Mouse (Mus musculus) heart, embryonic 10.5 days (tissue): ENCODE measurements at regions not wholly inside any gene's neighbourhood (a gene's known extent, or its start where the extent isn't known, plus 50 kb on each side); places are given as distances from the start of the nearest gene placed in this dataset.

Source experiments
- DNase-seq: peaks from one replicate; pipeline ENCODE4 v3.0.0-alpha.2; 2017; ENCODE audit warnings: low spot score
- H3K27ac ChIP-seq: fragments of 300-500 bp; sonication (generic); 2 replicates; pipeline ENCODE4 v1.5.1; 2016; ENCODE audit warnings: mild to moderate bottlenecking
- H3K27me3 ChIP-seq: fragments of 300-500 bp; sonication (generic); 2 replicates; pipeline ENCODE4 v1.6.1; 2016; ENCODE audit warnings: mild to moderate bottlenecking; ENCODE audit not compliant: poor library complexity, insufficient read depth, severe bottlenecking
- H3K36me3 ChIP-seq: fragments of 300-500 bp; sonication (generic); 2 replicates; pipeline ENCODE4 v1.6.1; 2016; ENCODE audit warnings: mild to moderate bottlenecking, moderate library complexity
- H3K4me1 ChIP-seq: fragments of 300-500 bp; sonication (generic); 2 replicates; pipeline ENCODE4 v1.6.1; 2016; ENCODE audit warnings: mild to moderate bottlenecking
- H3K4me3 ChIP-seq: fragments of 300-500 bp; sonication (generic); 2 replicates; pipeline ENCODE4 v1.5.1; 2016; ENCODE audit warnings: mild to moderate bottlenecking, moderate library complexity
- H3K9me3 ChIP-seq: fragments of 300-500 bp; sonication (generic); 2 replicates; pipeline ENCODE4 v1.6.1; 2016; ENCODE audit warnings: mild to moderate bottlenecking, moderate library complexity
- WGBS: fragments of 180-500 bp; shearing (Covaris S2); methylation state at CpG from one replicate; pipeline ENCODE4 v1.1.7; 2016; 5-methylcytosine and 5-hydroxymethylcytosine counted together

GRCm38 (mm10) chr15:85634322-85635141 lies 52.3 kb upstream of the Wnt7b start:
- Histone ChIP-seq H3K27ac (peak overlapping the region; percentile 96), H3K4me3 (peak overlapping the region; percentile 79), H3K27me3 (peaks cover 16% of the 10 kb centered on the region), H3K36me3 (no peaks in the 10 kb centered on the region), H3K9me3 (no peaks in the 10 kb centered on the region), H3K4me1 (peaks cover 7% of the 10 kb centered on the region; the same call in 1 of the 2 replicates)
- DNase-seq: peak; percentile 100
- WGBS: under 1% methylated on average over 58 of the region's 58 CpGs

GRCm38 (mm10) chr15:85635425-85635824 lies 53.2 kb upstream of the Wnt7b start:
- Histone ChIP-seq H3K4me1 (peaks cover 7% of the 10 kb centered on the region; the same call in 1 of the 2 replicates), H3K36me3 (no peaks in the 10 kb centered on the region), H3K9me3 (no peaks in the 10 kb centered on the region), H3K27ac (peak overlapping the region; percentile 96), H3K27me3 (peaks cover 8% of the 10 kb centered on the region; the same call in 1 of the 2 replicates), H3K4me3 (peak overlapping the region; percentile 79)
- DNase-seq: no peak
- 84% methylated on average over 6 of the region's 6 CpGs for WGBS

- Histone ChIP-seq H3K27ac (no peak overlapping the region), H3K4me1 (peaks cover 7% of the 10 kb centered on the region; the same call in 1 of the 2 replicates), H3K27me3 (peaks cover 38% of the 10 kb centered on the region), H3K4me3 (no peak overlapping the region), H3K9me3 (no peaks in the 10 kb centered on the region), H3K36me3 (no peaks in the 10 kb centered on the region)
- no peak for DNase-seq
- 70% methylated on average over 2 of the region's 2 CpGs for WGBS
Observed at GRCm38 (mm10) chr15:85639566-85639965, 57.3 kb upstream of the Wnt7b start.

GRCm38 (mm10) chr15:85641120-85642080 lies 59.1 kb upstream of the Wnt7b start:
- Histone ChIP-seq H3K4me1 (peaks cover 12% of the 10 kb centered on the region), H3K27ac (no peak overlapping the region), H3K36me3 (no peaks in the 10 kb centered on the region), H3K27me3 (peaks cover 56% of the 10 kb centered on the region), H3K9me3 (no peaks in the 10 kb centered on the region), H3K4me3 (no peak overlapping the region)
- 76% methylated on average over 15 of the region's 15 CpGs for WGBS
- DNase-seq: no peak

- 46% methylated on average over 8 of the region's 8 CpGs for WGBS
- peak overlapping the region; percentile 92; the same call in 1 of the 2 replicates for H3K27ac ChIP-seq
- H3K4me1 ChIP-seq: peaks cover 16% of the 10 kb centered on the region
- H3K36me3 ChIP-seq: no peaks in the 10 kb centered on the region
- DNase-seq: no peak
- H3K4me3 ChIP-seq: peak overlapping the region; percentile 61; the same call in 1 of the 2 replicates
- no peaks in the 10 kb centered on the region for H3K9me3 ChIP-seq
- H3K27me3 ChIP-seq: peaks cover 96% of the 10 kb centered on the region
Observed at GRCm38 (mm10) chr15:85645396-85645795, 63.1 kb upstream of the Wnt7b start.

- H3K27ac ChIP-seq: peak overlapping the region; percentile 92
Observed at GRCm38 (mm10) chr15:85645971-85646638, 63.8 kb upstream of the Wnt7b start.

GRCm38 (mm10) chr15:85646639-85647277 lies 64.5 kb upstream of the Wnt7b start:
- Histone ChIP-seq H3K4me1 (peaks cover 16% of the 10 kb centered on the region), H3K9me3 (no peaks in the 10 kb centered on the region), H3K36me3 (no peaks in the 10 kb centered on the region), H3K27me3 (peaks cover 97% of the 10 kb centered on the region), H3K27ac (peak overlapping the region; percentile 92), H3K4me3 (peak overlapping the region; percentile 61)
- 29% methylated on average over 9 of the region's 10 CpGs for WGBS
- DNase-seq: no peak

More at GRCm38 (mm10) chr15:85645971-85646638, 63.8 kb upstream of the Wnt7b start:
- Histone ChIP-seq H3K4me3 (peak overlapping the region; percentile 61), H3K4me1 (peaks cover 16% of the 10 kb centered on the region), H3K9me3 (no peaks in the 10 kb centered on the region), H3K36me3 (no peaks in the 10 kb centered on the region), H3K27me3 (peaks cover 97% of the 10 kb centered on the region)
- DNase-seq: no peak
- WGBS: under 1% methylated on average over 33 of the region's 33 CpGs

GRCm38 (mm10) chr15:85647593-85647992 lies 65.3 kb upstream of the Wnt7b start:
- Histone ChIP-seq H3K36me3 (no peaks in the 10 kb centered on the region), H3K27ac (no peak overlapping the region), H3K27me3 (peaks cover 98% of the 10 kb centered on the region), H3K4me3 (no peak overlapping the region), H3K4me1 (peaks cover 16% of the 10 kb centered on the region), H3K9me3 (no peaks in the 10 kb centered on the region)
- WGBS: 75% methylated on average over 6 of the region's 6 CpGs
- no peak for DNase-seq

- no peaks in the 10 kb centered on the region for H3K36me3 ChIP-seq
- H3K9me3 ChIP-seq: no peaks in the 10 kb centered on the region
- 69% methylated on average over 5 of the region's 5 CpGs for WGBS
- H3K4me1 ChIP-seq: peaks cover 29% of the 10 kb centered on the region
- H3K4me3 ChIP-seq: no peak overlapping the region
- H3K27me3 ChIP-seq: peaks cover 100% of the 10 kb centered on the region
- no peak overlapping the region for H3K27ac ChIP-seq
- DNase-seq: no peak
Observed at GRCm38 (mm10) chr15:85650241-85650640, 68.0 kb upstream of the Wnt7b start.

GRCm38 (mm10) chr15:85651718-85652420 lies 69.6 kb upstream of the Wnt7b start:
- Histone ChIP-seq H3K9me3 (no peaks in the 10 kb centered on the region), H3K4me3 (no peak overlapping the region), H3K27ac (no peak overlapping the region), H3K36me3 (no peaks in the 10 kb centered on the region), H3K4me1 (peaks cover 13% of the 10 kb centered on the region), H3K27me3 (peaks cover 100% of the 10 kb centered on the region)
- WGBS: 80% methylated on average over 9 of the region's 9 CpGs
- no peak for DNase-seq

- Histone ChIP-seq H3K27me3 (peaks cover 100% of the 10 kb centered on the region), H3K36me3 (no peaks in the 10 kb centered on the region), H3K4me3 (no peak overlapping the region), H3K27ac (no peak overlapping the region), H3K4me1 (peaks cover 13% of the 10 kb centered on the region), H3K9me3 (no peaks in the 10 kb centered on the region)
- no peak for DNase-seq
- WGBS: 89% methylated on average over 5 of the region's 5 CpGs
Observed at GRCm38 (mm10) chr15:85652431-85652830, 70.2 kb upstream of the Wnt7b start.
